Mouse (Mus musculus) MEL (cell line): Measurements from ENCODE around the gene Htr7.

ENCODE experiments used
- CTCF ChIP-seq, 3 experiments: IDR thresholded peaks in 2 of 3; conservative IDR thresholded peaks in 1 of 3; 2 replicates each; pipeline ENCODE4 v1.5.1; 2011 to 2012; ENCODE audit warnings: low read length in 3 of 3, low read depth in 2 of 3, mild to moderate bottlenecking in 2 of 3, improper control_type of control experiment in 1 of 3, inconsistent platforms in 1 of 3, mixed read lengths in 1 of 3, moderate library complexity in 1 of 3; ENCODE audit not compliant: control insufficient read depth in 1 of 3, insufficient read depth in 1 of 3, poor library complexity in 1 of 3, severe bottlenecking in 1 of 3
- E2F4 ChIP-seq: IDR thresholded peaks from 2 replicates; pipeline ENCODE4 v1.6.1; 2011; ENCODE audit warnings: low read depth, low read length, improper control_type of control experiment, borderline replicate concordance
- EP300 ChIP-seq, 2 experiments: IDR thresholded peaks; 2 replicates each; pipeline ENCODE4 v1.6.1; 2011; ENCODE audit warnings: improper control_type of control experiment in 2 of 2, low read length in 2 of 2, low read depth in 1 of 2, mild to moderate bottlenecking in 1 of 2
- NRF1 ChIP-seq: IDR thresholded peaks from 2 replicates; pipeline ENCODE4 v1.6.1; 2014; ENCODE audit warnings: low read depth, mild to moderate bottlenecking, inconsistent platforms, low read length, improper control_type of control experiment, moderate library complexity; ENCODE audit not compliant: poor library complexity, insufficient read depth, severe bottlenecking
- RAD21 ChIP-seq: IDR thresholded peaks from 2 replicates; pipeline ENCODE4 v1.6.1; 2011; ENCODE audit warnings: mild to moderate bottlenecking, low read depth, low read length, improper control_type of control experiment
- TCF12 ChIP-seq: IDR thresholded peaks from 2 replicates; pipeline ENCODE4 v1.6.1; 2014; ENCODE audit warnings: low read depth, mild to moderate bottlenecking, inconsistent platforms, low read length, improper control_type of control experiment, moderate library complexity

DNA sequence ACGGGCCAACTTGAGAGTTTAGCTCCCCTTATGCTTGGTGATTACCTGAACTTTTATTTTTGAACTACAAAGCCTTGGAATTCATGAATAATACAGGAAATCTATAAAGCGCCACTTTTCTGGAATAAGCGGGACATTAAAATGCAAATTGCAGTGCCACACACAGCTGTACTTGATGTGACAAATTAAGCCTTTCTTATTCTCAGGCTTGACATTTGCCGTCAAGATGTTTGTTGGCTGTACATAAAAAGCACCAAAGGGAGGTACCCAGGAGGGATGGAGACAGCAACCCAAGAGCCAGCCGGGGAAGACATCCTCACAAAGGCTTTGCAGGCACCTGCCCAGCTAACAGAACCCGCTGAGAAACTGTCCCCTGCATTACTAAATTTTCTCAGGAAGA lies 56.4 kb downstream of the Htr7 start:
- TF ChIP-seq RAD21: no peak
- TF ChIP-seq TCF12: no peak
- TF ChIP-seq CTCF (IDR thresholded peaks at IDR 0.05 in 2 of 3, conservative IDR thresholded peaks at IDR 0.05 in 1 of 3; ENCODE audit: control insufficient read depth in 1 of 3, insufficient read depth in 1 of 3, low read depth in 2 of 3, low read length in 3 of 3, poor library complexity in 1 of 3, severe bottlenecking in 1 of 3): no peak
- no peak for TF ChIP-seq EP300 (IDR thresholded peaks at IDR 0.05; ENCODE audit: low read depth in 1 of 2, low read length in 2 of 2)
- TF ChIP-seq E2F4: no peak
- TF ChIP-seq NRF1: no peak
